Mouse (Mus musculus) forebrain, embryonic 14.5 days (tissue): ENCODE measurements at regions not wholly inside any gene's neighbourhood (a gene's known extent, or its start where the extent isn't known, plus 50 kb on each side); places are given as distances from the start of the nearest gene placed in this dataset.

Source experiments
- ATAC-seq: fragments of 200-750 bp; cut with Nextera tagmentation; 2 replicates; pipeline ENCODE4 v1.8.0; 2017; ENCODE audit warnings: mild to moderate bottlenecking, moderate library complexity
- DNase-seq: peaks from one replicate; pipeline ENCODE4 v3.0.0-alpha.2; 2015; ENCODE audit warnings: low spot score
- H3K27ac ChIP-seq: fragments of 300-500 bp; sonication (generic); 2 replicates; pipeline ENCODE4 v1.5.1; 2014; ENCODE audit warnings: low read depth, mild to moderate bottlenecking, control low read depth, low read length, moderate library complexity
- H3K27me3 ChIP-seq: fragments of 300-500 bp; sonication (generic); replicated peaks from 2 replicates; pipeline ENCODE4 v1.6.1; 2014; ENCODE audit warnings: low read length, control low read depth, mixed read lengths; ENCODE audit not compliant: control insufficient read depth, insufficient read depth
- H3K36me3 ChIP-seq: fragments of 300-500 bp; sonication (generic); 2 replicates; pipeline ENCODE4 v1.6.1; 2014; ENCODE audit warnings: low read length, control low read depth; ENCODE audit not compliant: control insufficient read depth, insufficient read depth
- H3K4me1 ChIP-seq: fragments of 300-500 bp; sonication (generic); 2 replicates; pipeline ENCODE4 v1.6.1; 2014; ENCODE audit warnings: antibody characterized with exemption, low read length, control low read depth; ENCODE audit not compliant: control insufficient read depth, insufficient read depth
- H3K4me2 ChIP-seq: fragments of 300-500 bp; sonication (generic); 2 replicates; pipeline ENCODE4 v1.6.1; 2014; ENCODE audit warnings: mild to moderate bottlenecking, control low read depth, low read length
- H3K4me3 ChIP-seq: fragments of 300-500 bp; sonication (generic); 2 replicates; pipeline ENCODE4 v1.5.1; 2014; ENCODE audit warnings: low read depth, low read length, control low read depth
- H3K9ac ChIP-seq: fragments of 300-500 bp; sonication (generic); 2 replicates; pipeline ENCODE4 v1.6.1; 2014; ENCODE audit warnings: mild to moderate bottlenecking, low read length, control low read depth, moderate library complexity
- H3K9me3 ChIP-seq: fragments of 300-500 bp; sonication (generic); replicated peaks from 2 replicates; pipeline ENCODE4 v1.6.1; 2016; ENCODE audit warnings: low read length, control low read depth, mixed read lengths; ENCODE audit not compliant: control insufficient read depth
- WGBS: fragments of 180-500 bp; shearing (Covaris S2); extraction: QIAGEN DNeasy Blood & Tissue Kit; methylation state at CpG from one replicate; pipeline ENCODE4 v1.1.7; 2014; 5-methylcytosine and 5-hydroxymethylcytosine counted together

- DNase-seq (peak; percentile 18), ATAC-seq (no peak)
- H3K36me3 ChIP-seq = no peaks in the 10 kb centered on the region
- no peak overlapping the region for H3K4me2 ChIP-seq
- H3K27me3 ChIP-seq = no peaks in the 10 kb centered on the region
- H3K27ac ChIP-seq = no peak overlapping the region
- no peaks in the 10 kb centered on the region for H3K4me1 ChIP-seq
- H3K9me3 ChIP-seq = no peaks in the 10 kb centered on the region
- no peak overlapping the region for H3K4me3 ChIP-seq
- WGBS = 61% methylated on average over 10 of the region's 10 CpGs
- no peak overlapping the region for H3K9ac ChIP-seq
Observed at GRCm38 (mm10) chr1:137297780-137298569, 337.7 kb upstream of the Nr5a2 start.

- Histone ChIP-seq H3K4me3 (no peak overlapping the region), H3K4me2 (no peak overlapping the region), H3K27ac (no peak overlapping the region), H3K9ac (no peak overlapping the region), H3K36me3 (no peaks in the 10 kb centered on the region), H3K9me3 (no peaks in the 10 kb centered on the region), H3K27me3 (no peaks in the 10 kb centered on the region), H3K4me1 (no peaks in the 10 kb centered on the region)
- ATAC-seq = no peak
- no peak for DNase-seq
- 84% methylated on average over 9 of the region's 9 CpGs for WGBS
Observed at GRCm38 (mm10) chr1:137289456-137289855, 329.2 kb upstream of the Nr5a2 start.

- no peak overlapping the region for H3K4me3 ChIP-seq
- ATAC-seq (no peak), DNase-seq (no peak)
- H3K27me3 ChIP-seq = no peaks in the 10 kb centered on the region
- no peaks in the 10 kb centered on the region for H3K9me3 ChIP-seq
- H3K4me1 ChIP-seq = no peaks in the 10 kb centered on the region
- no peaks in the 10 kb centered on the region for H3K36me3 ChIP-seq
- 86% methylated on average over 5 of the region's 5 CpGs for WGBS
- H3K27ac ChIP-seq = no peak overlapping the region
- H3K4me2 ChIP-seq = no peak overlapping the region
- H3K9ac ChIP-seq = no peak overlapping the region
Observed at GRCm38 (mm10) chr1:137283291-137283690, 323.0 kb upstream of the Nr5a2 start.

- WGBS = 84% methylated on average over 5 of the region's 5 CpGs
- H3K27me3 ChIP-seq = no peaks in the 10 kb centered on the region
Observed at GRCm38 (mm10) chr1:137282457-137282856, 322.2 kb upstream of the Nr5a2 start.

GRCm38 (mm10) chr1:137280391-137281386 lies 320.4 kb upstream of the Nr5a2 start:
- Histone ChIP-seq H3K4me3 (no peak overlapping the region), H3K4me2 (no peak overlapping the region), H3K4me1 (no peaks in the 10 kb centered on the region), H3K27me3 (no peaks in the 10 kb centered on the region), H3K36me3 (no peaks in the 10 kb centered on the region), H3K9ac (no peak overlapping the region), H3K9me3 (no peaks in the 10 kb centered on the region), H3K27ac (no peak overlapping the region)
- DNase-seq = no peak
- no peak for ATAC-seq
- WGBS = 56% methylated on average over 10 of the region's 10 CpGs

More at GRCm38 (mm10) chr1:137282457-137282856, 322.2 kb upstream of the Nr5a2 start:
- H3K4me2 ChIP-seq = no peak overlapping the region
- no peak overlapping the region for H3K4me3 ChIP-seq
- no peak overlapping the region for H3K9ac ChIP-seq
- no peak overlapping the region for H3K27ac ChIP-seq
- no peaks in the 10 kb centered on the region for H3K36me3 ChIP-seq
- H3K9me3 ChIP-seq = no peaks in the 10 kb centered on the region
- no peak for DNase-seq
- ATAC-seq = no peak
- no peaks in the 10 kb centered on the region for H3K4me1 ChIP-seq

GRCm38 (mm10) chr1:137279981-137280380 lies 319.7 kb upstream of the Nr5a2 start:
- H3K27ac ChIP-seq = no peak overlapping the region
- H3K9me3 ChIP-seq = no peaks in the 10 kb centered on the region
- no peak for DNase-seq
- no peak overlapping the region for H3K4me3 ChIP-seq
- no peak for ATAC-seq
- no peaks in the 10 kb centered on the region for H3K4me1 ChIP-seq
- H3K9ac ChIP-seq = no peak overlapping the region
- 97% methylated on average over 2 of the region's 2 CpGs for WGBS
- no peaks in the 10 kb centered on the region for H3K36me3 ChIP-seq
- no peak overlapping the region for H3K4me2 ChIP-seq
- no peaks in the 10 kb centered on the region for H3K27me3 ChIP-seq

- H3K9me3 ChIP-seq = no peaks in the 10 kb centered on the region
- DNase-seq = no peak
- H3K27me3 ChIP-seq = no peaks in the 10 kb centered on the region
- no peak overlapping the region for H3K9ac ChIP-seq
- no peak overlapping the region for H3K27ac ChIP-seq
- H3K4me1 ChIP-seq = no peaks in the 10 kb centered on the region
- WGBS = 45% methylated on average over 9 of the region's 9 CpGs
- ATAC-seq = no peak
- no peak overlapping the region for H3K4me2 ChIP-seq
- no peaks in the 10 kb centered on the region for H3K36me3 ChIP-seq
- no peak overlapping the region for H3K4me3 ChIP-seq
Observed at GRCm38 (mm10) chr1:137270659-137271612, 310.7 kb upstream of the Nr5a2 start.

- Histone ChIP-seq H3K9me3 (no peaks in the 10 kb centered on the region), H3K27me3 (no peaks in the 10 kb centered on the region), H3K9ac (0 out of 2 replicates have a peak overlapping the region, but pooled peaks have one; percentile 33), H3K36me3 (no peaks in the 10 kb centered on the region), H3K4me3 (no peak overlapping the region), H3K4me1 (peaks cover 12% of the 10 kb centered on the region), H3K27ac (peak overlapping the region; percentile 79), H3K4me2 (peak overlapping the region; percentile 29)
- DNase-seq = peak; percentile 63
- 11% methylated on average over 1 of the region's 1 CpGs for WGBS
- ATAC-seq = peak; percentile 69
Observed at GRCm38 (mm10) chr1:137262806-137263370, 302.6 kb upstream of the Nr5a2 start.
